Mouse (Mus musculus): ENCODE data around the gene Ptprm. TPM values are rescaled to one million over a fixed set of nuclear protein-coding genes. Genes with fewer than 3 reads are reported as not detected.

Ptprm gene
- polyA plus RNA-seq, 1 experiment, result 28.1 TPM

DNA sequence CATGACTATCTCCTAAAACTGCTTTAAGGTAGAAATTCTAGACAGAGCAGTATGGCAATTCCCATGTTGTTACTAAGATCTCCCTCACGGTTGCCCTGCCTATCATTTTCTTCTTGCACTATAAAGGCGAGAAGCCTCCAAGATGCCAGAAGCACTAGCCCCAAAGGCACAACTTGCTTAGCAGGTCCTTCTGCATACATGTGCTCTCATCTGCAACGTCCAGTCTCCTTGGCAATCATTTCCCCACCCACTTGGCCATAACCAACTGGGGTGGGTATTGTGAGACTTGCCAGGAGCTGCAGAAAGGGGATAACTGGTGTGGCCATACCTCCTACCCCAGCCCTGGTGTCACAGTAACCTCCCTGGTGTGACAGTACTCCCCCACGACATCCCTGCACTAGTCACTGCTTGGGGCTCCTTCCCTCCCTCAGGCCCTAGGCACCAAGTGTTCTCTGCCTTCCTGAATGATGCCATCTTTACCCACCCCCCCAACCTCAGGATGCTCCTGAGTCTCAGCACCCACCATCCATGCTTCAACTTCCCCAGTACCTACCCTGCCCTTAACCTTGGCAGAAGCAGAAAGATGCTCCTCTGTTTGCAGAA is 108.9 kb downstream of the Ptprm start:
- Histone ChIP-seq H3K4me1 (ENCODE audit: control insufficient read depth, insufficient read depth, low read length) (peaks cover 26% of the 10 kb centered on the region), H3K4me3 (ENCODE audit: insufficient read depth, low read length) (no peak overlapping the region), H3K27ac (ENCODE audit: insufficient read depth, low read length) (no peak overlapping the region)
- TF ChIP-seq POLR2A (IDR thresholded peaks at IDR 0.05; ENCODE audit: low read depth, low read length), result no peak
- no peak for TF ChIP-seq CTCF (IDR thresholded peaks at IDR 0.05; ENCODE audit: borderline replicate concordance, insufficient read depth, low read length)

DNA sequence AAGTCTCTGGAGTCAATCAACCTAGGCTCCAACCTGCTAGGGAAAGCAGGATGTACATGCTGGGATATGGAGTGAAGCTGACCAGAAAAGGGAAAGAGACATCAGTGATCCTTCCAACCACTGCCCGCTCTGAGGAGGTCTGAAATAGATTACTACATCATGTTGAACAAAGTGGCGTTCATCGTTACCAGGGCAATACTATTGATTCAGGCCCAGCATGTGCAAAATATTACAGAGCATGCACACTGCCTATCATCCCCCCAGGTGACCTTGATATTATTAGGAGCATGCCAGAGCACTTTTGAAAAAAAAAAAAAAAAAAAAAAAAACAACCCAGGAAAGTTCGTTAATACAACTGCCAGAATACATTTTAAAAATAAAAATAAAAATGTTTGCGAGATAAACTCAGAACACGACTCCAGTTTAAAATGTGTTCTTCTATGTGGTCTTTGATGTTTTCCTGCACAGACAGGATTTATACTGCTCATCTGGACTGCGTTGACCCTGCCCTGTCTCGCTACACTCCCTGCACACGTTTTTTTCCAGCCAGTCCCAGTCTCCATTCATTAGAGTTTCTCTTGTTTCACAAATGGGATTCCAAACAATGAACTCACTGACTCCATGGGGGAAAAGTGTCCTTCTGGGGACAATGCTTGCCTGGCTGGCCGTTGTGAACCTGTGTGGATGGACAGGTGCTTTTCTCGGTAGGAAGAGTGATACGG is 111.3 kb downstream of the Ptprm start:
- H3K4me3 ChIP-seq (ENCODE audit: insufficient read depth, low read length), result no peak overlapping the region
- TF ChIP-seq CTCF (IDR thresholded peaks at IDR 0.05; ENCODE audit: borderline replicate concordance, insufficient read depth, low read length) (no peak), POLR2A (IDR thresholded peaks at IDR 0.05; ENCODE audit: low read depth, low read length) (no peak)
- H3K27ac ChIP-seq (ENCODE audit: insufficient read depth, low read length), result peak overlapping the region; percentile 90
- peaks cover 23% of the 10 kb centered on the region for H3K4me1 ChIP-seq (ENCODE audit: control insufficient read depth, insufficient read depth, low read length)

- H3K4me1 ChIP-seq (ENCODE audit: control insufficient read depth, insufficient read depth, low read length), result peaks cover 29% of the 10 kb centered on the region
- no peak overlapping the region for H3K4me3 ChIP-seq (ENCODE audit: insufficient read depth, low read length)
- peak overlapping the region; percentile 90 for H3K27ac ChIP-seq (ENCODE audit: insufficient read depth, low read length)
- TF ChIP-seq POLR2A (IDR thresholded peaks at IDR 0.05; ENCODE audit: low read depth, low read length) (no peak), CTCF (IDR thresholded peaks at IDR 0.05; ENCODE audit: borderline replicate concordance, insufficient read depth, low read length) (no peak)
Observed at GRCm38 (mm10) chr17:67241951-67242773, 112.1 kb downstream of the Ptprm start.

- no peak overlapping the region for H3K4me3 ChIP-seq (ENCODE audit: insufficient read depth, low read length)
- H3K27ac ChIP-seq (ENCODE audit: insufficient read depth, low read length), result no peak overlapping the region
- TF ChIP-seq POLR2A (IDR thresholded peaks at IDR 0.05; ENCODE audit: low read depth, low read length), result no peak
- no peak for TF ChIP-seq CTCF (IDR thresholded peaks at IDR 0.05; ENCODE audit: borderline replicate concordance, insufficient read depth, low read length)
- H3K4me1 ChIP-seq (ENCODE audit: control insufficient read depth, insufficient read depth, low read length), result peaks cover 18% of the 10 kb centered on the region
Observed at GRCm38 (mm10) chr17:67238866-67239265, 115.4 kb downstream of the Ptprm start.

- peak overlapping the region; percentile 57 for H3K27ac ChIP-seq (ENCODE audit: insufficient read depth, low read length)
- peaks cover 21% of the 10 kb centered on the region for H3K4me1 ChIP-seq (ENCODE audit: control insufficient read depth, insufficient read depth, low read length)
- no peak overlapping the region for H3K4me3 ChIP-seq (ENCODE audit: insufficient read depth, low read length)
- TF ChIP-seq POLR2A (IDR thresholded peaks at IDR 0.05; ENCODE audit: low read depth, low read length), result no peak
- no peak for TF ChIP-seq CTCF (IDR thresholded peaks at IDR 0.05; ENCODE audit: borderline replicate concordance, insufficient read depth, low read length)
Observed at GRCm38 (mm10) chr17:67237407-67237806, 116.8 kb downstream of the Ptprm start.

GRCm38 (mm10) chr17:67233063-67233462 is 121.2 kb downstream of the Ptprm start:
- Histone ChIP-seq H3K27ac (ENCODE audit: insufficient read depth, low read length) (peak overlapping the region; percentile 40; the same call in 1 of the 2 replicates), H3K4me1 (ENCODE audit: control insufficient read depth, insufficient read depth, low read length) (peaks cover 20% of the 10 kb centered on the region), H3K4me3 (ENCODE audit: insufficient read depth, low read length) (no peak overlapping the region)
- TF ChIP-seq POLR2A (IDR thresholded peaks at IDR 0.05; ENCODE audit: low read depth, low read length) (no peak), CTCF (IDR thresholded peaks at IDR 0.05; ENCODE audit: borderline replicate concordance, insufficient read depth, low read length) (no peak)

- H3K27ac ChIP-seq (ENCODE audit: insufficient read depth, low read length), result no peak overlapping the region
- TF ChIP-seq POLR2A (IDR thresholded peaks at IDR 0.05; ENCODE audit: low read depth, low read length), result no peak
- no peak for TF ChIP-seq CTCF (IDR thresholded peaks at IDR 0.05; ENCODE audit: borderline replicate concordance, insufficient read depth, low read length)
- peaks cover 2% of the 10 kb centered on the region; the same call in 1 of the 2 replicates for H3K4me1 ChIP-seq (ENCODE audit: control insufficient read depth, insufficient read depth, low read length)
- no peak overlapping the region for H3K4me3 ChIP-seq (ENCODE audit: insufficient read depth, low read length)
Observed at GRCm38 (mm10) chr17:67226991-67227390, 127.3 kb downstream of the Ptprm start.

GRCm38 (mm10) chr17:67215326-67215725 is 138.9 kb downstream of the Ptprm start:
- no peak overlapping the region for H3K4me3 ChIP-seq (ENCODE audit: insufficient read depth, low read length)
- no peak overlapping the region for H3K27ac ChIP-seq (ENCODE audit: insufficient read depth, low read length)
- TF ChIP-seq CTCF (IDR thresholded peaks at IDR 0.05; ENCODE audit: borderline replicate concordance, insufficient read depth, low read length) (no peak), POLR2A (IDR thresholded peaks at IDR 0.05; ENCODE audit: low read depth, low read length) (no peak)
- peaks cover 6% of the 10 kb centered on the region for H3K4me1 ChIP-seq (ENCODE audit: control insufficient read depth, insufficient read depth, low read length)

DNA sequence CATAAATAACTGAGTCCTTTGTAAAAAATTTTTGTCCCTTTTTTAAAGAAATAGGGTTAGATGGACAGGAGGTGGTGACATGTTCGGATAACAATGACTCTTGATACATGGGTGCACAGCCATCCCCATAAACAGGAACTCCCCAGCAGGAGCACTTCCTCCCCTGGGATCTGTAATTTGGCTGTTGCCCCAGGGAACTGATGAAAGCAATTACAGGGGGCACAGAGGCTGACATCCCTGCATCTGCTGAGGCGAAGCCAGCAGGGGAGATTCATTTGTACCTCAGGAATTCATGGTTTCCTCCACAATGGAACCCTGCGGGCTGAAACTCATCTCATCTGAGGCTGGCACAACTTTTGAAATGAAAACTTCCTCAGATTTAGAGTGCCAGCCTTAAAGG is 140.5 kb downstream of the Ptprm start:
- Histone ChIP-seq H3K27ac (ENCODE audit: insufficient read depth, low read length) (no peak overlapping the region), H3K4me1 (ENCODE audit: control insufficient read depth, insufficient read depth, low read length) (peaks cover 8% of the 10 kb centered on the region), H3K4me3 (ENCODE audit: insufficient read depth, low read length) (no peak overlapping the region)
- TF ChIP-seq CTCF (IDR thresholded peaks at IDR 0.05; ENCODE audit: borderline replicate concordance, insufficient read depth, low read length), result no peak
- no peak for TF ChIP-seq POLR2A (IDR thresholded peaks at IDR 0.05; ENCODE audit: low read depth, low read length)

Data from embryonic fibroblast, embryonic 13.5 days (primary cell).